Mouse (Mus musculus): ENCODE results near the gene Rps18. TPM values are rescaled to one million over a fixed set of nuclear protein-coding genes. Genes with fewer than 3 reads are reported as not detected.
"Not testable (repeated sequence)": the region's sequence is repeated elsewhere in the genome, so short reads cannot be mapped to it uniquely, and the experiment has no call there.

The Rps18 gene
- total and polyA plus RNA-seq, 2 experiments from 2014 or later: 845 to 1,548 TPM

GRCm38 (mm10) chr17:33956336-33956735 is 535 bp upstream of the Rps18 start:
- Histone ChIP-seq H3K27ac (ENCODE audit: low read depth) (peak overlapping the region; percentile 93), H3K4me3 (ENCODE audit: low read depth, low read length) (peak overlapping the region; percentile 87), H3K9ac (replicated peaks; ENCODE audit: low read depth, low read length) (peak overlapping the region; percentile 77), H3K27me3 (ENCODE audit: control insufficient read depth, insufficient read depth, low read length) (no peaks in the 10 kb centered on the region), H3K36me3 (replicated peaks; ENCODE audit: control insufficient read depth, insufficient read depth, low read length) (peaks cover 41% of the 10 kb centered on the region), H3K4me1 (ENCODE audit: control insufficient read depth, insufficient read depth) (peaks cover 24% of the 10 kb centered on the region), H3K9me3 (replicated peaks; ENCODE audit: control insufficient read depth, low read length) (no peaks in the 10 kb centered on the region), H3K4me2 (ENCODE audit: low read depth, low read length) (peak overlapping the region; percentile 70)
- no peak for TF ChIP-seq EP300 (IDR thresholded peaks at IDR 0.05; ENCODE audit: low read depth)
- no peak for TF ChIP-seq CTCF (IDR thresholded peaks at IDR 0.05; ENCODE audit: low read depth)
- WGBS: 4% methylated on average over 10 of the region's 10 CpGs
- no peak for ATAC-seq (ENCODE audit: insufficient read depth, low read depth)
- no peak for DNase-seq (ENCODE audit: low spot score)

- Histone ChIP-seq H3K36me3 (replicated peaks; ENCODE audit: control insufficient read depth, insufficient read depth, low read length) (peaks cover 35% of the 10 kb centered on the region), H3K4me2 (ENCODE audit: low read depth, low read length) (peak overlapping the region; percentile 94), H3K4me1 (ENCODE audit: control insufficient read depth, insufficient read depth) (peaks cover 37% of the 10 kb centered on the region), H3K9me3 (replicated peaks; ENCODE audit: control insufficient read depth, low read length) (no peaks in the 10 kb centered on the region), H3K27ac (ENCODE audit: low read depth) (peak overlapping the region; percentile 94), H3K9ac (replicated peaks; ENCODE audit: low read depth, low read length) (peak overlapping the region; percentile 98), H3K4me3 (ENCODE audit: low read depth, low read length) (peak overlapping the region; percentile 87), H3K27me3 (ENCODE audit: control insufficient read depth, insufficient read depth, low read length) (no peaks in the 10 kb centered on the region)
- peak; percentile 16 for ATAC-seq (ENCODE audit: insufficient read depth, low read depth)
- peak; percentile 24 for DNase-seq (ENCODE audit: low spot score)
- TF ChIP-seq CTCF (IDR thresholded peaks at IDR 0.05; ENCODE audit: low read depth): no peak
- TF ChIP-seq EP300 (IDR thresholded peaks at IDR 0.05; ENCODE audit: low read depth): no peak; the same call in 1 of the 2 replicates
- under 1% methylated on average over 33 of the region's 33 CpGs for WGBS
These were observed 901 bp downstream of the Rps18 start for GRCm38 (mm10) chr17:33954646-33955554.

GRCm38 (mm10) chr17:33953961-33954565 is 1.7 kb downstream of the Rps18 start:
- Histone ChIP-seq H3K27ac (ENCODE audit: low read depth) (peak overlapping the region; percentile 94; the same call in 1 of the 2 replicates), H3K27me3 (ENCODE audit: control insufficient read depth, insufficient read depth, low read length) (no peaks in the 10 kb centered on the region), H3K4me1 (ENCODE audit: control insufficient read depth, insufficient read depth) (peaks cover 37% of the 10 kb centered on the region), H3K9ac (replicated peaks; ENCODE audit: low read depth, low read length) (peak overlapping the region; percentile 98), H3K4me3 (ENCODE audit: low read depth, low read length) (peak overlapping the region; percentile 87), H3K36me3 (replicated peaks; ENCODE audit: control insufficient read depth, insufficient read depth, low read length) (peaks cover 27% of the 10 kb centered on the region), H3K4me2 (ENCODE audit: low read depth, low read length) (peak overlapping the region; percentile 94), H3K9me3 (replicated peaks; ENCODE audit: control insufficient read depth, low read length) (no peaks in the 10 kb centered on the region)
- TF ChIP-seq CTCF (IDR thresholded peaks at IDR 0.05; ENCODE audit: low read depth) (no peak), EP300 (IDR thresholded peaks at IDR 0.05; ENCODE audit: low read depth) (no peak)
- ATAC-seq (ENCODE audit: insufficient read depth, low read depth): no peak
- 44% methylated on average over 5 of the region's 5 CpGs for WGBS
- DNase-seq (ENCODE audit: low spot score): no peak

DNA sequence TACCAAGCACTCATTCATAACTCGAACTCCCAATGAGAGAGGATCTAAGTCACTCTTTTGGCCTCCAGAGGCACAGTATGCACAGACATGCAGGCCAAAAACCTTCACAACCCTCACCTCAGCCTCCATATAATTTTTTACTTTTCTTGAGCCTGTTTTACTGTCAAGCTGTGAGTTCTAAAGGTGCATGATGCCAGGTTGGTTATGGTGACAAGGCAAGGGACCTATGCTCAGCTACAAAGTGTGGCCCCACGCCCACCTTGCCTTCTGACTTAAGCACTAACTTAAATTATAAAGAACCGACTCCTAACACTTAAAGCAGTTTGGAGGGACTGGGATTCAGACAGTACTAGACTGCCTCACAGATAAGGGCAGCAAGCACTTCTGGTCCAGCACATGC is 2.5 kb downstream of the Rps18 start:
- 73% methylated on average over 3 of the region's 3 CpGs for WGBS
- Histone ChIP-seq H3K4me2 (ENCODE audit: low read depth, low read length) (no peak overlapping the region), H3K36me3 (replicated peaks; ENCODE audit: control insufficient read depth, insufficient read depth, low read length) (peaks cover 20% of the 10 kb centered on the region), H3K4me3 (ENCODE audit: low read depth, low read length) (no peak overlapping the region), H3K27me3 (ENCODE audit: control insufficient read depth, insufficient read depth, low read length) (no peaks in the 10 kb centered on the region), H3K27ac (ENCODE audit: low read depth) (no peak overlapping the region), H3K9me3 (replicated peaks; ENCODE audit: control insufficient read depth, low read length) (no peaks in the 10 kb centered on the region), H3K9ac (replicated peaks; ENCODE audit: low read depth, low read length) (no peak overlapping the region), H3K4me1 (ENCODE audit: control insufficient read depth, insufficient read depth) (peaks cover 37% of the 10 kb centered on the region)
- ATAC-seq (ENCODE audit: insufficient read depth, low read depth) (no peak), DNase-seq (ENCODE audit: low spot score) (no peak)
- TF ChIP-seq CTCF (IDR thresholded peaks at IDR 0.05; ENCODE audit: low read depth): no peak
- no peak for TF ChIP-seq EP300 (IDR thresholded peaks at IDR 0.05; ENCODE audit: low read depth)

DNA sequence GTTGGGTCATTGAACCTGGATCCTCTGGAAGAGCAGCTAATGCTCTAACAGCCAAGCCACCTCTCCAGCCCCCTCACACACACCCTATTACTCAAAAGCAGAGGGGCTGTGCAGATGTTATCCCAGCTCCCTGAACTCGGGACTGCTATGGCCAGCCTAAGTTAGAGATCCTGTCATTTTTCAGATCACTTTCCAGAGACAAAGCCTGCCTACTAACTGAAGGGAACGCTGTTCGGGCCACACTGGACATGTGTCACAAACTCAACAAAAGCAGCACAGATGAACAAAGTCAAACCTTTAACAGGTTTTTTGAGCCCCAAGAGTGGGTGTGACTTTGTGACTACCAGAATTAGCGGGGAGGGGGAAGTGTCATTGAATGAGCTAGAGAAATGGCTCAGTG is 2.9 kb downstream of the Rps18 start:
- 76% methylated on average over 4 of the region's 4 CpGs for WGBS
- Histone ChIP-seq H3K27ac (ENCODE audit: low read depth) (no peak overlapping the region), H3K36me3 (replicated peaks; ENCODE audit: control insufficient read depth, insufficient read depth, low read length) (peaks cover 19% of the 10 kb centered on the region), H3K27me3 (ENCODE audit: control insufficient read depth, insufficient read depth, low read length) (no peaks in the 10 kb centered on the region), H3K9me3 (replicated peaks; ENCODE audit: control insufficient read depth, low read length) (no peaks in the 10 kb centered on the region), H3K9ac (replicated peaks; ENCODE audit: low read depth, low read length) (no peak overlapping the region), H3K4me1 (ENCODE audit: control insufficient read depth, insufficient read depth) (peaks cover 37% of the 10 kb centered on the region), H3K4me2 (ENCODE audit: low read depth, low read length) (no peak overlapping the region), H3K4me3 (ENCODE audit: low read depth, low read length) (no peak overlapping the region)
- DNase-seq (ENCODE audit: low spot score): no peak
- ATAC-seq (ENCODE audit: insufficient read depth, low read depth): no peak
- TF ChIP-seq CTCF (IDR thresholded peaks at IDR 0.05; ENCODE audit: low read depth) (no peak), EP300 (IDR thresholded peaks at IDR 0.05; ENCODE audit: low read depth) (no peak)

DNA sequence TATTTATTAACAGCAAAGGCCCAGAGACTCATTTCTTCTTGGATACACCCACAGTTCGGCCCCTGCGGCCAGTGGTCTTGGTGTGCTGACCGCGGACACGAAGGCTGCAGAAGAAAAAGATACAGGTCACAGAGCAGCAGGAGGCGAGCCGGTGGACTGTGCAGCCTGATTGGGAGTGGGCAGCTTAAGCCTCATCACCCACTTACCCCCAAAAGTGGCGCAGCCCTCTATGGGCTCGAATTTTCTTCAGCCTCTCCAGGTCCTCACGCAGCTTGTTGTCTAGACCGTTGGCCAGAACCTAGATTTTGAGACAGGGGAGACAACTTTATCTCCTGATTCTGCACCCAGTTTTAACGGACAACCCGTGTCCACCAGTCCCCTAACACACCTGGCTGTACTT is 3.8 kb downstream of the Rps18 start:
- Histone ChIP-seq H3K36me3 (replicated peaks; ENCODE audit: control insufficient read depth, insufficient read depth, low read length) (peaks cover 19% of the 10 kb centered on the region), H3K4me2 (ENCODE audit: low read depth, low read length) (peak overlapping the region; percentile 90; the same call in 1 of the 2 replicates), H3K4me1 (ENCODE audit: control insufficient read depth, insufficient read depth) (peaks cover 37% of the 10 kb centered on the region)
- ATAC-seq (ENCODE audit: insufficient read depth, low read depth); DNase-seq (ENCODE audit: low spot score); H3K4me3 ChIP-seq (ENCODE audit: low read depth, low read length); H3K27me3 ChIP-seq (ENCODE audit: control insufficient read depth, insufficient read depth, low read length); H3K27ac ChIP-seq (ENCODE audit: low read depth); H3K9me3 ChIP-seq (replicated peaks; ENCODE audit: control insufficient read depth, low read length); H3K9ac ChIP-seq (replicated peaks; ENCODE audit: low read depth, low read length): not testable (repeated sequence)
- 78% methylated on average over 13 of the region's 13 CpGs for WGBS

Data from heart, postnatal 0 days (tissue).